Mouse (Mus musculus): ENCODE measurements at regions not wholly inside any gene's neighbourhood (a gene's known extent, or its start where the extent isn't known, plus 50 kb on each side); places are given as distances from the start of the nearest gene placed in this dataset.

DNA sequence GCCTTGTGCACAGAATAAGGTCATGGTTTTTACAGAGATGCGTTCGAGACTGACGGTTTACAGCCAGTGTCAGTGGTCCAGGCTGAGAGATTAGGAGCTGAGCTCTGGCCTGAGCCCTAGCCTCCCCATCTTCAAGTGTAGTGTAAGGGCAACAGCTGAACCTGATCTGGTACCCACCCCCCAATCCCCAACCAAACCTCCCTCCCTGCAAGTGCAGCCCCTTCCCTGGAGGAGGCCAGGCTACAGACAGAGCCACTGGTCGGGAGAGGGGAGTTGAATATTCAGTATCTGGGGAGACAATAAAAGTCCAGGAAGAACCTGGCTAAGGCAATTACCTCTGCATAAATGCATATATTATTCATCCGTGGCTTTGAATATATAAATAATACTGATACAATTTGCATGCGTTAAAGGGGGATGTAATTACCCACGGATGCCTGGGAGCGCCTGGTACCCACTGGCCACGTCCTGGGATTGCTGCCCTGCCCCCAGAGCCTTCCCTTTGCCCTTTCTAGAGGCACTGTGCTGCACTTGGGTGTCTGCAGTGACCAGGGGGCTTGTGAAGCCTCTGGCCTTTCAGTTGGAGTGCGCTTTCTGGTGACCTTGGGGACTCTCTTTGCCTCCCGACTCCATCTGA, 95.5 kb upstream of the Mvb12b start:
- 50% methylated on average over 11 of the region's 11 CpGs for WGBS
- Histone ChIP-seq H3K27ac (ENCODE audit: low read depth, low read length) (0 out of 2 replicates have a peak overlapping the region, but pooled peaks have one; percentile 20), H3K9ac (ENCODE audit: low read length) (no peak overlapping the region), H3K4me1 (ENCODE audit: control insufficient read depth, insufficient read depth, low read length) (peaks cover 5% of the 10 kb centered on the region), H3K4me2 (no peak overlapping the region), H3K27me3 (ENCODE audit: control insufficient read depth, insufficient read depth, low read length) (no peaks in the 10 kb centered on the region), H3K9me3 (ENCODE audit: control insufficient read depth, low read length) (no peaks in the 10 kb centered on the region), H3K4me3 (ENCODE audit: low read depth, low read length) (no peak overlapping the region), H3K36me3 (ENCODE audit: control insufficient read depth, insufficient read depth, low read length) (no peaks in the 10 kb centered on the region)
- DNase-seq (ENCODE audit: low spot score, missing footprints) = no peak
- ATAC-seq (ENCODE audit: low FRiP score) = peak; percentile 70; the same call in 1 of the 2 replicates

DNA sequence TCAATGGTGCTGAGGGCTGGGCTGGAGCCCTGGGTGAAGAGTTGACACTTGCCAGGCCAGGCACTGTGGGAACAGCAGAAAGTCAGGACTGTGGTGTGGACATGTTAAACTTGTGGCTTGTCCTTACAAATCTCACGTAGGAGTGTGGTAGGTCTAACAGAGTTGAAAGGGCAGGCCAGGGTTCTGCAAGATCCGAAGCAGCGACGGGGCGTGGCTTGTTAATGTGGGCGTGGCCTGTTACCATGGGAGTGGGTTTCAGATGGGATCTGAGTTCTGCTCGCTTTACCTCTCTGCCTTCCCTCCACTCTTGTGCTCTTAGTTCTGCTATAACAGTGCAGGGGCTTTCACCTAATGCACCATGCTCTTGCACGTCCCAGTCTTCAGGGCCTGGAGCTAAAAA, 94.2 kb upstream of the Mvb12b start:
- H3K9ac ChIP-seq (ENCODE audit: low read length) = no peak overlapping the region
- DNase-seq (ENCODE audit: low spot score, missing footprints) (peak; percentile 89), ATAC-seq (ENCODE audit: low FRiP score) (no peak)
- no peak overlapping the region for H3K4me2 ChIP-seq
- H3K4me1 ChIP-seq (ENCODE audit: control insufficient read depth, insufficient read depth, low read length) = peaks cover 5% of the 10 kb centered on the region
- no peak overlapping the region for H3K4me3 ChIP-seq (ENCODE audit: low read depth, low read length)
- no peaks in the 10 kb centered on the region for H3K36me3 ChIP-seq (ENCODE audit: control insufficient read depth, insufficient read depth, low read length)
- no peak overlapping the region for H3K27ac ChIP-seq (ENCODE audit: low read depth, low read length)
- H3K27me3 ChIP-seq (ENCODE audit: control insufficient read depth, insufficient read depth, low read length) = no peaks in the 10 kb centered on the region
- no peaks in the 10 kb centered on the region for H3K9me3 ChIP-seq (ENCODE audit: control insufficient read depth, low read length)
- WGBS = 30% methylated on average over 8 of the region's 8 CpGs

DNA sequence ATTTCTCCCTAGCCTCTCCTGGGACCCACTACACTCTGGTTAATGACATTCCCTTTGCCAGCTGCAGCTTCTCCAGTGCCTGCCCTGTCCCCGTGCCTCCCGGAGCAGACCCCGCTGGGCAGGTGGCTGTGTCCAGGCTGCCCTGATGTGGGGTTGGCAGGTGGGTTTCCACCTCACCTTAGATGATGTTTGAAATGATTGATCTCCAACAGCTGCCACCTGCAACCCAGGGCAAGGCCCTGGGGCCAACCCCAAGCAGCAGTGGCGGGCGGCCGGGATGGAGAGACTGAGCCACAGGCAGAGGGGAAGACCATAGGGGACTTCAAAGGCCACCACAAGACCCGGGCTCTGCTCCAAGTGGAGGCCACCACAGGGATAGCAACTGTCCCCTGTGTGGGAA, 93.6 kb upstream of the Mvb12b start:
- Histone ChIP-seq H3K36me3 (ENCODE audit: control insufficient read depth, insufficient read depth, low read length) (no peaks in the 10 kb centered on the region), H3K4me3 (ENCODE audit: low read depth, low read length) (no peak overlapping the region), H3K4me2 (no peak overlapping the region), H3K9me3 (ENCODE audit: control insufficient read depth, low read length) (no peaks in the 10 kb centered on the region), H3K27me3 (ENCODE audit: control insufficient read depth, insufficient read depth, low read length) (no peaks in the 10 kb centered on the region), H3K27ac (ENCODE audit: low read depth, low read length) (no peak overlapping the region), H3K9ac (ENCODE audit: low read length) (no peak overlapping the region), H3K4me1 (ENCODE audit: control insufficient read depth, insufficient read depth, low read length) (peaks cover 5% of the 10 kb centered on the region)
- 83% methylated on average over 7 of the region's 7 CpGs for WGBS
- DNase-seq (ENCODE audit: low spot score, missing footprints) = no peak
- 0 out of 2 replicates have a peak, but pooled peaks have one; percentile 13 for ATAC-seq (ENCODE audit: low FRiP score)

DNA sequence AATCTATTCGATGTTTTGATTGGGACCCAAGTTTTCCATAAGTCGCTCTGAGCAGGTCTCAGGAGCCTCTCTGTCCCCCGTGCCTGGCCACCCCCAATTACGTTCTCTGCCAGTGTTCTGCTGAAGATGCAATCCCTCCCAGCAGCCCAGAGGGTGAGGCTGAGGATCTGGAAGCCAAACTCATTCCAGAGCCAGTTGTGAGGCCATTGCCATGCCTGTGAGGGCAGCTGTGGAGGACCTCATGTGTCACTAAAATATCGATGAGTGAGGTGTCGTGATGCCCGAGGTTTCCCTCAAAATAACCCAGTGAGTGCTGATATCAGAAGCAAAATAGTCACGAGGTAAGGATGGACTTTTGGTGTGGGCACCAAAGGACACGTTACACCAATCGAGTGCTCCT, 93.1 kb upstream of the Mvb12b start:
- H3K4me2 ChIP-seq = no peak overlapping the region
- DNase-seq (ENCODE audit: low spot score, missing footprints) = no peak
- no peak overlapping the region for H3K9ac ChIP-seq (ENCODE audit: low read length)
- ATAC-seq (ENCODE audit: low FRiP score) = no peak
- 83% methylated on average over 10 of the region's 10 CpGs for WGBS
- H3K9me3 ChIP-seq (ENCODE audit: control insufficient read depth, low read length) = no peaks in the 10 kb centered on the region
- peaks cover 5% of the 10 kb centered on the region for H3K4me1 ChIP-seq (ENCODE audit: control insufficient read depth, insufficient read depth, low read length)
- no peak overlapping the region for H3K27ac ChIP-seq (ENCODE audit: low read depth, low read length)
- H3K36me3 ChIP-seq (ENCODE audit: control insufficient read depth, insufficient read depth, low read length) = no peaks in the 10 kb centered on the region
- no peak overlapping the region for H3K4me3 ChIP-seq (ENCODE audit: low read depth, low read length)
- H3K27me3 ChIP-seq (ENCODE audit: control insufficient read depth, insufficient read depth, low read length) = no peaks in the 10 kb centered on the region

DNA sequence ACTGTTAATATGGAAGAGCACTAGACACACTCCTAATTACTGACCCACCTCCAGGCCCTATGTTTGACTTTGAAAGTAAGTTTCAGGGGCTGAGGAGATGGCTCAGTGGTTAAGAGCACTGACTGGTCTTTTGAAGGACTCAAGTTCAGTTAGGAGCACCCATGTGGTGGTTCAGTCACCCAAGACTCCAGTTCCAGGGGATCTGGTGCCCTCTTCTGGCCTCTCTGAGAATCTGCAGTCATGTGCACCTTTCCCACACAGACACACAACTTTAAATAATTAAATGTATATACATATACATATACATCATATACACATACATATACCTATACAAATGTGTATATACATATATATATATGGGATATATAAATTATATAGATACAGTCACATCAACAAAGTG, 91.5 kb upstream of the Mvb12b start:
- H3K27ac ChIP-seq (ENCODE audit: low read depth, low read length) = no peak overlapping the region
- no peak overlapping the region for H3K4me2 ChIP-seq
- no peak overlapping the region for H3K4me3 ChIP-seq (ENCODE audit: low read depth, low read length)
- no peak for DNase-seq (ENCODE audit: low spot score, missing footprints)
- H3K4me1 ChIP-seq (ENCODE audit: control insufficient read depth, insufficient read depth, low read length) = peaks cover 11% of the 10 kb centered on the region
- H3K9ac ChIP-seq (ENCODE audit: low read length) = no peak overlapping the region
- no peaks in the 10 kb centered on the region for H3K27me3 ChIP-seq (ENCODE audit: control insufficient read depth, insufficient read depth, low read length)
- no peaks in the 10 kb centered on the region for H3K36me3 ChIP-seq (ENCODE audit: control insufficient read depth, insufficient read depth, low read length)
- no peak for ATAC-seq (ENCODE audit: low FRiP score)
- H3K9me3 ChIP-seq (ENCODE audit: control insufficient read depth, low read length) = no peaks in the 10 kb centered on the region

DNA sequence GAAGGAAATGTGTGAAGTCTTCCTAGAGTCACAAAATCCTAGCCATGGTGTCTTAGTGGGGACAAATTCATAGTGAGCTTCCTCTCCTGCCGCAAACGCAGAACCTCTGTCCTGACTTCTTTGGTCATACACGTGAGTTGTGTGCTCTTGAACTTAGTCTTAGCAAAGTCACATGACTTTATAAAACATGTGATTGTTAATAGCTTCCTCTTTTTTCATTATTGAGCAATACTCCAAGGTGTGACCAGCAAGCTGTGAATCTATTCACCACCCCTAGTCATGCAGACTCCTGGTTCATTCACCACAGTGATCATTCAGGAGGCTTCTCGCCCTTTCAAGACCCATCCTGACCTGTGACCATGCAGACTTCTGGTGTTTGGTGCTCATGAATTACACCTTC, 90.8 kb upstream of the Mvb12b start:
- Histone ChIP-seq H3K27ac (ENCODE audit: low read depth, low read length) (no peak overlapping the region), H3K4me1 (ENCODE audit: control insufficient read depth, insufficient read depth, low read length) (peaks cover 13% of the 10 kb centered on the region), H3K36me3 (ENCODE audit: control insufficient read depth, insufficient read depth, low read length) (no peaks in the 10 kb centered on the region), H3K4me3 (ENCODE audit: low read depth, low read length) (no peak overlapping the region), H3K9ac (ENCODE audit: low read length) (no peak overlapping the region), H3K4me2 (no peak overlapping the region), H3K9me3 (ENCODE audit: control insufficient read depth, low read length) (no peaks in the 10 kb centered on the region), H3K27me3 (ENCODE audit: control insufficient read depth, insufficient read depth, low read length) (no peaks in the 10 kb centered on the region)
- WGBS = 88% methylated on average over 4 of the region's 4 CpGs
- ATAC-seq (ENCODE audit: low FRiP score) (no peak), DNase-seq (ENCODE audit: low spot score, missing footprints) (no peak)

DNA sequence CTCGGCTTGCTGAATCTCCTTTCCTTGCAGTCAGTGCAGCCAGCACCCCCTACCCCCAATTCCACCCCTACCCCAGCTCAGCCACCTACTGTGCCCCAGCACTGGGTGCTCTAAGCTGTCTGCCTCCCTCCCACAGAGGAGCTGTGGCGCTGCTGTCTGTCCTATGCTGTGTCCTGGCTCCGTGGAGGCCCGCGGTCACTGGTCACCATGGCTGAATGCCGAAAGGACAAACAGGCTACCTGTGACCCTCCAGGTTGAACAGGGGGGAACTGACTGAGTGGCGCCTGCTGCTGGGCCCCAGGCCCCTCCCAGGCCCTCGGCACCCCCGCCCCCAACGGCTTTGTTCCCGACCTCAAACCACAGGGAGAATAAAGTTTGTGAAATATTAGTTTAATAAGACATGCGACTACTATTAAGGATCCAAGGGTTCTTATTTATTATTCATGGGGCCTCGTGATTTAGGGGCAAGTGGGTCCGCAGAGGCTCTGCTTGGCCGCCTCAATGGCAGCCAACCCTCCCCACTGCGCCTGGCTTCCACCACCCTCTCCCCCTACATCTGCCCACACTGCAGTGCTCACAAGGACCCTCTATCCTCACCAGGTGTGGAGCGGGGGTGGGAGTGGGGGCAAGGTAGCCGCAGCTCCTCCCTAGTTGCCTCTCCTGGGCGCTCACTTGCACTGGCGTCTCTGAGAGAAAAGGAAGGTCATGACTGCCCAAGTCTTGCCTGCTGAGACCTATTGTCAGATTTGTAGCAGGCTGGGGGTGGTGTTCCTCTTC, 90.0 kb upstream of the Mvb12b start:
- Histone ChIP-seq H3K4me3 (ENCODE audit: low read depth, low read length) (no peak overlapping the region), H3K4me1 (ENCODE audit: control insufficient read depth, insufficient read depth, low read length) (peaks cover 8% of the 10 kb centered on the region; the same call in 1 of the 2 replicates), H3K9me3 (ENCODE audit: control insufficient read depth, low read length) (no peaks in the 10 kb centered on the region), H3K9ac (ENCODE audit: low read length) (no peak overlapping the region), H3K27ac (ENCODE audit: low read depth, low read length) (no peak overlapping the region), H3K36me3 (ENCODE audit: control insufficient read depth, insufficient read depth, low read length) (no peaks in the 10 kb centered on the region), H3K27me3 (ENCODE audit: control insufficient read depth, insufficient read depth, low read length) (no peaks in the 10 kb centered on the region), H3K4me2 (no peak overlapping the region)
- 77% methylated on average over 20 of the region's 20 CpGs for WGBS
- ATAC-seq (ENCODE audit: low FRiP score) = no peak
- no peak for DNase-seq (ENCODE audit: low spot score, missing footprints)

DNA sequence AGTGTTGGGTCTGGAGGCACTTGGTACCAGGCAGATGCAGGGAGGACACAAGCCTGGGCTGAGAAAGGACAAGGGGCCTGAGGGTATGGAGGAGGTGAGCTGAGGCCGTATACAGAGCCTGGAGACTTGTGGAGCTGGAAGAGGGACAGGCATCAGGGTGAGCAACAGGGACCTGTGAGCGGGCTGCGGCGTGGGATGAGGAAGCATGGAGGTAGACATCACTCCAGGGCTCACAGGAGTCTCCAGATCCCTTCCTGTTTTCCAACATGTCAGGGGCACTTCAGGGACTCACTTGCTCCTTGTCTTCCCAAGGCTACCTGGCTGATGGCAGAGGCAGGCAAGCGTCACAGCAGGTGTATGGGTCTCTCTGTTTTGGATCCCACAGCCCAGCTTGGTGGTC, 89.4 kb upstream of the Mvb12b start:
- no peaks in the 10 kb centered on the region for H3K27me3 ChIP-seq (ENCODE audit: control insufficient read depth, insufficient read depth, low read length)
- H3K9me3 ChIP-seq (ENCODE audit: control insufficient read depth, low read length) = no peaks in the 10 kb centered on the region
- no peak overlapping the region for H3K4me3 ChIP-seq (ENCODE audit: low read depth, low read length)
- WGBS = 85% methylated on average over 5 of the region's 5 CpGs
- H3K27ac ChIP-seq (ENCODE audit: low read depth, low read length) = no peak overlapping the region
- no peaks in the 10 kb centered on the region for H3K36me3 ChIP-seq (ENCODE audit: control insufficient read depth, insufficient read depth, low read length)
- no peak overlapping the region for H3K4me2 ChIP-seq
- peaks cover 8% of the 10 kb centered on the region; the same call in 1 of the 2 replicates for H3K4me1 ChIP-seq (ENCODE audit: control insufficient read depth, insufficient read depth, low read length)
- DNase-seq (ENCODE audit: low spot score, missing footprints) = no peak
- H3K9ac ChIP-seq (ENCODE audit: low read length) = no peak overlapping the region
- ATAC-seq (ENCODE audit: low FRiP score) = no peak

DNA sequence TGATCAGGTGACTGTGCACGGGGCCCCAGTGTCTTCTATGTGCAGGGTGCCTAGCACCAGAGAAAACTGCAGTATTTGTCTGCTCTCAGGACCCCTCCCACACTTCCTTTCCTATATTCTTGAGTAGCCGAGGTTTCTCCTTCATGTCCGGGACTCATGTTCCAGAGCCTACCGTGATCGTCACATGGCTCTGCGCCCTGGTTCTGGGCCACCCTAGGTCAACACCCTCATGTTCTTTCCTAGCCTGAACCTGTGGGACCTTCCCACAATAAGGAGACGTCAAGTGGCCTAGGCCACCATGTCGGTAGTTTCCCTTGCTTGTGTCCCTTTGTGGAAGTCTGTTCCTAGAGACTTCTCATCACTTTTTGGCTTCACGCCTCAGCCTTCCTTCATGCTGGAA, 88.4 kb upstream of the Mvb12b start:
- WGBS = 90% methylated on average over 9 of the region's 9 CpGs

More for the DNA sequence above, 88.4 kb upstream of the Mvb12b start:
- DNase-seq (ENCODE audit: low spot score, missing footprints) = no peak
- H3K9me3 ChIP-seq (ENCODE audit: control insufficient read depth, low read length) = no peaks in the 10 kb centered on the region
- no peaks in the 10 kb centered on the region for H3K36me3 ChIP-seq (ENCODE audit: control insufficient read depth, insufficient read depth, low read length)
- H3K4me2 ChIP-seq = no peak overlapping the region
- peaks cover 8% of the 10 kb centered on the region; the same call in 1 of the 2 replicates for H3K4me1 ChIP-seq (ENCODE audit: control insufficient read depth, insufficient read depth, low read length)
- H3K27ac ChIP-seq (ENCODE audit: low read depth, low read length) = no peak overlapping the region
- H3K9ac ChIP-seq (ENCODE audit: low read length) = no peak overlapping the region
- no peak overlapping the region for H3K4me3 ChIP-seq (ENCODE audit: low read depth, low read length)
- no peaks in the 10 kb centered on the region for H3K27me3 ChIP-seq (ENCODE audit: control insufficient read depth, insufficient read depth, low read length)
- no peak for ATAC-seq (ENCODE audit: low FRiP score)
